Mouse (Mus musculus) embryonic facial prominence, embryonic 11.5 days (tissue): ENCODE measurements around the gene Zbtb8b. TPM values are rescaled to one million over a fixed set of nuclear protein-coding genes. Genes with fewer than 3 reads are reported as not detected.
"Not testable (repeated sequence)": the region's sequence is repeated elsewhere in the genome, so short reads cannot be mapped to it uniquely, and the experiment has no call there.

Source experiments
- ATAC-seq: fragments of 200-750 bp; cut with Nextera tagmentation; replicated peaks from 2 replicates; pipeline ENCODE4 v1.8.0; 2017; ENCODE audit warnings: low read depth; ENCODE audit not compliant: insufficient number of reproducible peaks, low FRiP score, low TSS enrichment
- DNase-seq: peaks from one replicate; pipeline ENCODE4 v3.0.0-alpha.2; 2015; ENCODE audit warnings: low spot score
- H3K27ac ChIP-seq: fragments of 300-500 bp; sonication (generic); replicated peaks from 2 replicates; pipeline ENCODE4 v1.5.1; 2014; ENCODE audit warnings: mild to moderate bottlenecking, low read depth, low read length, control low read depth
- H3K27me3 ChIP-seq: fragments of 300-500 bp; sonication (generic); 2 replicates; pipeline ENCODE4 v1.6.1; 2014; ENCODE audit warnings: mild to moderate bottlenecking, low read length, moderate library complexity, mixed read lengths; ENCODE audit not compliant: control insufficient read depth, insufficient read depth
- H3K36me3 ChIP-seq: fragments of 300-500 bp; sonication (generic); replicated peaks from 2 replicates; pipeline ENCODE4 v1.6.1; 2014; ENCODE audit warnings: low read depth, mild to moderate bottlenecking, low read length, moderate library complexity, mixed read lengths; ENCODE audit not compliant: control insufficient read depth, insufficient read depth
- H3K4me1 ChIP-seq: fragments of 300-500 bp; sonication (generic); 2 replicates; pipeline ENCODE4 v1.6.1; 2014; ENCODE audit warnings: low read length, mixed read lengths; ENCODE audit not compliant: control insufficient read depth, insufficient read depth
- H3K4me2 ChIP-seq: fragments of 300-500 bp; sonication (generic); 2 replicates; pipeline ENCODE4 v1.6.1; 2014; ENCODE audit warnings: low read depth, mild to moderate bottlenecking, control low read depth, low read length, moderate library complexity
- H3K4me3 ChIP-seq: fragments of 300-500 bp; sonication (generic); 2 replicates; pipeline ENCODE4 v1.5.1; 2014; ENCODE audit warnings: low read depth, low read length, control low read depth
- H3K9ac ChIP-seq: fragments of 300-500 bp; sonication (generic); replicated peaks from 2 replicates; pipeline ENCODE4 v1.6.1; 2014; ENCODE audit warnings: mild to moderate bottlenecking, control low read depth, low read length
- H3K9me3 ChIP-seq: fragments of 300-500 bp; sonication (generic); replicated peaks from 2 replicates; pipeline ENCODE4 v1.6.1; 2016; ENCODE audit warnings: mild to moderate bottlenecking, low read length, inconsistent platforms, mixed read lengths; ENCODE audit not compliant: control insufficient read depth
- WGBS: fragments of 180-500 bp; shearing (Covaris S2); extraction: QIAGEN DNeasy Blood & Tissue Kit; methylation state at CpG from one replicate; pipeline ENCODE4 v1.1.7; 2014; 5-methylcytosine and 5-hydroxymethylcytosine counted together
- polyA plus RNA-seq: library from polyadenylated mRNA; unstranded; fragments of >200 nt; fragmentation: Nextera tagmentation; extraction: Ambion mirVana; gene quantifications from 2 replicates; pipeline ENCODE4 v1.2.1, GENCODE M21; 2014

The Zbtb8b gene
- polyA plus RNA-seq, 1 experiment from 2014 or later = 2.4 TPM

- WGBS = 93% methylated on average over 3 of the region's 3 CpGs
- not testable (repeated sequence) for ATAC-seq, H3K27ac ChIP-seq
These were observed 30.1 kb downstream of the Zbtb8b start for GRCm38 (mm10) chr4:129410532-129410931.

GRCm38 (mm10) chr4:129406447-129406846 lies 34.2 kb downstream of the Zbtb8b start:
- Histone ChIP-seq H3K4me3 (peak overlapping the region; percentile 13), H3K4me2 (peak overlapping the region; percentile 31), H3K9ac (peak overlapping the region; percentile 4; the same call in 1 of the 2 replicates), H3K4me1 (no peaks in the 10 kb centered on the region), H3K27me3 (no peaks in the 10 kb centered on the region), H3K27ac (no peak overlapping the region), H3K36me3 (no peaks in the 10 kb centered on the region), H3K9me3 (no peaks in the 10 kb centered on the region)
- peak; percentile 53 for DNase-seq
- ATAC-seq = no peak
- WGBS = 2% methylated on average over 25 of the region's 25 CpGs

More at GRCm38 (mm10) chr4:129410532-129410931, 30.1 kb downstream of the Zbtb8b start:
- H3K36me3 ChIP-seq, H3K4me2 ChIP-seq, H3K4me3 ChIP-seq, H3K9ac ChIP-seq, H3K4me1 ChIP-seq, H3K27me3 ChIP-seq, DNase-seq, H3K9me3 ChIP-seq: not testable (repeated sequence)

- ATAC-seq (no peak), DNase-seq (no peak)
- Histone ChIP-seq H3K4me2 (no peak overlapping the region), H3K4me1 (no peaks in the 10 kb centered on the region), H3K9ac (no peak overlapping the region), H3K27me3 (no peaks in the 10 kb centered on the region), H3K36me3 (no peaks in the 10 kb centered on the region), H3K4me3 (no peak overlapping the region), H3K9me3 (no peaks in the 10 kb centered on the region), H3K27ac (no peak overlapping the region)
- WGBS = 84% methylated on average over 4 of the region's 4 CpGs
These were observed 40.8 kb downstream of the Zbtb8b start for GRCm38 (mm10) chr4:129399813-129400212.

GRCm38 (mm10) chr4:129396960-129397359 lies 43.7 kb downstream of the Zbtb8b start:
- ATAC-seq = no peak
- Histone ChIP-seq H3K4me2 (no peak overlapping the region), H3K27me3 (no peaks in the 10 kb centered on the region), H3K9ac (no peak overlapping the region), H3K4me1 (no peaks in the 10 kb centered on the region), H3K4me3 (no peak overlapping the region), H3K27ac (no peak overlapping the region), H3K9me3 (no peaks in the 10 kb centered on the region), H3K36me3 (no peaks in the 10 kb centered on the region)
- DNase-seq = no peak
- WGBS = 76% methylated on average over 3 of the region's 3 CpGs

GRCm38 (mm10) chr4:129394089-129394870 lies 46.4 kb downstream of the Zbtb8b start:
- no peak overlapping the region for H3K4me2 ChIP-seq
- DNase-seq = no peak
- no peak for ATAC-seq
- H3K9ac ChIP-seq = no peak overlapping the region
- H3K9me3 ChIP-seq = no peaks in the 10 kb centered on the region
- H3K27ac ChIP-seq = no peak overlapping the region
- H3K36me3 ChIP-seq = no peaks in the 10 kb centered on the region
- H3K27me3 ChIP-seq = no peaks in the 10 kb centered on the region
- no peaks in the 10 kb centered on the region for H3K4me1 ChIP-seq
- no peak overlapping the region for H3K4me3 ChIP-seq
- WGBS = 54% methylated on average over 12 of the region's 12 CpGs

GRCm38 (mm10) chr4:129390936-129391557 lies 49.6 kb downstream of the Zbtb8b start:
- Histone ChIP-seq H3K4me2 (no peak overlapping the region), H3K27ac (no peak overlapping the region), H3K4me3 (no peak overlapping the region), H3K27me3 (no peaks in the 10 kb centered on the region), H3K9me3 (no peaks in the 10 kb centered on the region), H3K4me1 (no peaks in the 10 kb centered on the region), H3K36me3 (no peaks in the 10 kb centered on the region), H3K9ac (no peak overlapping the region)
- WGBS = 80% methylated on average over 7 of the region's 7 CpGs
- no peak for DNase-seq
- ATAC-seq = no peak

- ATAC-seq = no peak
These were observed 50.4 kb downstream of the Zbtb8b start for GRCm38 (mm10) chr4:129390216-129390743.

GRCm38 (mm10) chr4:129388404-129388803 lies 52.2 kb downstream of the Zbtb8b start:
- H3K4me2 ChIP-seq = no peak overlapping the region
- no peaks in the 10 kb centered on the region for H3K4me1 ChIP-seq
- WGBS = 77% methylated on average over 5 of the region's 5 CpGs
- no peak overlapping the region for H3K27ac ChIP-seq
- H3K27me3 ChIP-seq = no peaks in the 10 kb centered on the region
- H3K9ac ChIP-seq = no peak overlapping the region
- DNase-seq (no peak), ATAC-seq (no peak)
- H3K36me3 ChIP-seq = no peaks in the 10 kb centered on the region
- no peaks in the 10 kb centered on the region for H3K9me3 ChIP-seq
- H3K4me3 ChIP-seq = no peak overlapping the region

More at GRCm38 (mm10) chr4:129390216-129390743, 50.4 kb downstream of the Zbtb8b start:
- Histone ChIP-seq H3K9me3 (no peaks in the 10 kb centered on the region), H3K27me3 (no peaks in the 10 kb centered on the region), H3K9ac (no peak overlapping the region), H3K4me3 (no peak overlapping the region), H3K36me3 (no peaks in the 10 kb centered on the region), H3K4me1 (no peaks in the 10 kb centered on the region), H3K27ac (no peak overlapping the region), H3K4me2 (no peak overlapping the region)
- DNase-seq = no peak
- 87% methylated on average over 14 of the region's 14 CpGs for WGBS
